Mouse (Mus musculus) layer of hippocampus, postnatal 14 days (tissue): ENCODE measurements around the gene Nr1h3. TPM values are rescaled to one million over a fixed set of nuclear protein-coding genes. Genes with fewer than 3 reads are reported as not detected.

Source experiments
- DNase-seq, 2 experiments: peaks; one replicate each; pipeline ENCODE4 v3.0.0; 2021 to 2022; ENCODE audit warnings: low spot score in 2 of 2, mixed read lengths in 1 of 2
- total RNA-seq, 2 experiments: library from RNA; stranded (reverse); gene quantifications; 2 replicates each; pipeline ENCODE4 v1.2.3; 2021

The Nr1h3 gene
- total RNA-seq, 2 experiments from 2014 or later = 3.3 to 5.1 TPM

GRCm38 (mm10) chr2:91143401-91143800 is 59.2 kb downstream of the Nr1h3 start:
- DNase-seq = no peak

- DNase-seq = no peak
Measured at GRCm38 (mm10) chr2:91142920-91143319, 59.7 kb downstream of the Nr1h3 start.

- no peak for DNase-seq
Measured at GRCm38 (mm10) chr2:91139764-91140163, 62.9 kb downstream of the Nr1h3 start.

GRCm38 (mm10) chr2:91139311-91139710 is 63.3 kb downstream of the Nr1h3 start:
- no peak for DNase-seq

- no peak for DNase-seq
Measured at GRCm38 (mm10) chr2:91137481-91137880, 65.2 kb downstream of the Nr1h3 start.

GRCm38 (mm10) chr2:91136513-91137412 is 65.9 kb downstream of the Nr1h3 start:
- DNase-seq = no peak

Other genes starting within 250 kb of the Nr1h3 start
- under 1 TPM; 0.35 to 0.43 TPM for gene Rapsn, start 167.2 kb downstream of the Nr1h3 start, total RNA-seq
- 100 to 1,000 TPM; 214 to 234 TPM for gene Psmc3, start 148.8 kb downstream of the Nr1h3 start, total RNA-seq
- 10 to 100 TPM; 24.7 to 29.6 TPM for gene Slc39a13, start 132.4 kb downstream of the Nr1h3 start, total RNA-seq
- 1 to 10 TPM; 4.0 to 4.5 TPM for gene Spi1, start 120.4 kb downstream of the Nr1h3 start, total RNA-seq
- gene Mybpc3, start 84.7 kb downstream of the Nr1h3 start, total RNA-seq = under 1 TPM; 0.48 to 0.62 TPM
- 100 to 1,000 TPM; 197 to 207 TPM for gene Madd, start 19.0 kb downstream of the Nr1h3 start, total RNA-seq
- 10 to 100 TPM; 57.3 to 57.9 TPM for gene Acp2, start 51 bp upstream of the Nr1h3 start, total RNA-seq
- gene Ddb2, start 34.1 kb upstream of the Nr1h3 start, total RNA-seq = 1 to 10 TPM; 7.3 to 9.1 TPM
- gene Pacsin3, start 53.1 kb upstream of the Nr1h3 start, total RNA-seq = 10 to 100 TPM; 23.2 to 25.5 TPM
- 10 to 100 TPM; 63.9 to 65.1 TPM for gene Arfgap2, start 62.1 kb upstream of the Nr1h3 start, total RNA-seq
- gene 1110051M20Rik, start 241.9 kb upstream of the Nr1h3 start, total RNA-seq = 100 to 1,000 TPM in 1 of 2 experiments, 10 to 100 TPM in 1; 90.8 to 106 TPM